25 mouse cellular contexts compared by ENCODE assay signal in the genomic region with DNA sequence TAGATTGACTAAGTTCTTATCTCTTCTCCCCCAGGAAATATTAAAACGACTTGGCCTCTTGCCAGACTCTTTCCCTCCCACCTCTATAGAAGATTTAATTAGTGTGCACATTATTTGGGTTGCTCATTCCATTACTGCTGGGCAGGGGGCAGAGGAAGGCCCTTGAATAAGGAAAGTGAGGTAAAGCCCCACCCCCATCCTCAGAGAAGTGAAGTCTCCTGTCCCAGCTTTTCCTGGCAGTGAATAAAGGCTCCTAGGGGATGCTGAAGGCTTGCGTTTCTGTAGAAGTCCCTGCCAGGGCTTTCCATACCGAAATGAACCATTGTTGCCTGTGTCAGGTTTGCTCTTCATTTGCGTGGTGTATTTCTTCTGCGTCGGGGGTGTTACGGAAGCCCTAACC.
DNase-seq lines count a peak whose midpoint lies in the region; ATAC-seq and TF ChIP-seq lines count a peak whose summit lies in the region.
"Had no signal": no experiment of that assay in that cellular context is flagged by ENCODE, and none has a peak within 500 bp of the region (broad histone marks: within the 10 kb centered on the region; RNA-seq: fewer than 3 reads in every experiment).

No protein-coding gene starts in this region.

- no peak for TF ChIP-seq CTCF in brain, embryonic 14.5 days (IDR thresholded peaks at IDR 0.05; ENCODE audit: borderline replicate concordance, extremely low read depth, insufficient read depth, insufficient read length)

- WGBS in heart, embryonic 10.5 days = 79% methylated on average over 7 of the region's 7 CpGs
- WGBS in kidney, embryonic 15.5 days = 82% methylated on average over 7 of the region's 7 CpGs

- TF ChIP-seq POLR2A in brain, embryonic 14.5 days (IDR thresholded peaks at IDR 0.05; ENCODE audit: borderline replicate concordance, extremely low read depth, insufficient read depth, insufficient read length, poor library complexity, severe bottlenecking) = no peak

- H3K9me3 ChIP-seq in heart, embryonic 10.5 days = peaks cover 12% of the 10 kb centered on the region; the same call in 1 of the 2 replicates
- H3K9me3 ChIP-seq in kidney, embryonic 15.5 days (replicated peaks) = peaks cover 8% of the 10 kb centered on the region

- H3K27me3 ChIP-seq in heart, embryonic 10.5 days (ENCODE audit: insufficient read depth, poor library complexity, severe bottlenecking) = no peaks in the 10 kb centered on the region
- H3K27me3 ChIP-seq in kidney, embryonic 15.5 days = no peaks in the 10 kb centered on the region
- H3K27me3 ChIP-seq: embryonic facial prominence, embryonic 12.5 days; embryonic facial prominence, embryonic 15.5 days; forebrain, embryonic 15.5 days; heart, embryonic 13.5 days; hindbrain, embryonic 13.5 days; Patski had no signal

- no peak overlapping the region for H3K9ac ChIP-seq in kidney, embryonic 15.5 days
- H3K9ac ChIP-seq: embryonic facial prominence, embryonic 12.5 days; embryonic facial prominence, embryonic 15.5 days; forebrain, embryonic 15.5 days; heart, embryonic 13.5 days; hindbrain, embryonic 13.5 days had no signal

- no peak overlapping the region for H3K4me3 ChIP-seq in heart, embryonic 10.5 days
- H3K4me3 ChIP-seq in kidney, embryonic 15.5 days (replicated peaks) = no peak overlapping the region
- H3K4me3 ChIP-seq: embryonic facial prominence, embryonic 12.5 days; embryonic facial prominence, embryonic 15.5 days; forebrain, embryonic 15.5 days; gastrocnemius, adult 2 months; heart, embryonic 13.5 days; hindbrain, embryonic 10.5 days; hindbrain, embryonic 13.5 days had no signal

- DNase-seq in CD4-positive, CD25-positive, alpha-beta regulatory T cell, adult 2 months (ENCODE audit: low read depth, low spot score) = peak; percentile 28
- peak; percentile 64 for DNase-seq in heart, embryonic 10.5 days (ENCODE audit: low spot score)
- DNase-seq in heart, postnatal 4 days = no peak
- peak; percentile 53 for DNase-seq in brain, embryonic 14.5 days (ENCODE audit: low read depth)
- DNase-seq: adrenal gland, postnatal 10 days; adrenal gland, postnatal 36 days; cerebellum, adult 11 months; cerebellum, adult 2 months; cerebellum, adult 9-11 months; cerebellum, postnatal 25 days; gastrocnemius, adult 2 months; gastrocnemius, postnatal 14 days; heart, adult 18-20 months; kidney, adult 18-20 months had no signal

- no peaks in the 10 kb centered on the region for H3K36me3 ChIP-seq in heart, embryonic 10.5 days
- H3K36me3 ChIP-seq in kidney, embryonic 15.5 days = no peaks in the 10 kb centered on the region
- H3K36me3 ChIP-seq: embryonic facial prominence, embryonic 12.5 days; embryonic facial prominence, embryonic 15.5 days; forebrain, embryonic 15.5 days; heart, embryonic 13.5 days; hindbrain, embryonic 10.5 days; hindbrain, embryonic 13.5 days had no signal

- H3K4me2 ChIP-seq in kidney, embryonic 15.5 days = no peak overlapping the region
- H3K4me2 ChIP-seq: embryonic facial prominence, embryonic 12.5 days; embryonic facial prominence, embryonic 15.5 days; forebrain, embryonic 15.5 days; heart, embryonic 13.5 days; hindbrain, embryonic 13.5 days had no signal

- peaks cover 5% of the 10 kb centered on the region; the same call in 1 of the 2 replicates for H3K4me1 ChIP-seq in heart, embryonic 10.5 days
- peaks cover 8% of the 10 kb centered on the region; the same call in 1 of the 2 replicates for H3K4me1 ChIP-seq in kidney, embryonic 15.5 days

- no peak for ATAC-seq in CD4-positive, CD25-positive, alpha-beta regulatory T cell, adult 4 months
- ATAC-seq in kidney, embryonic 15.5 days (replicated peaks; ENCODE audit: low FRiP score) = no peak
- ATAC-seq: forebrain, embryonic 15.5 days; hindbrain, embryonic 16.5 days; intestine, embryonic 16.5 days; Patski had no signal

- H3K27ac ChIP-seq in heart, embryonic 10.5 days = no peak overlapping the region
- no peak overlapping the region for H3K27ac ChIP-seq in kidney, embryonic 15.5 days
- H3K27ac ChIP-seq: embryonic facial prominence, embryonic 12.5 days; embryonic facial prominence, embryonic 15.5 days; forebrain, embryonic 15.5 days; gastrocnemius, adult 2 months; heart, embryonic 13.5 days; hindbrain, embryonic 10.5 days; hindbrain, embryonic 13.5 days had no signal
